Mouse (Mus musculus): ENCODE measurements around the gene Cog1. TPM values are rescaled to one million over a fixed set of nuclear protein-coding genes. Genes with fewer than 3 reads are reported as not detected.

The Cog1 gene
- polyA plus RNA-seq, 1 experiment from 2014 or later, result 32.4 TPM

DNA sequence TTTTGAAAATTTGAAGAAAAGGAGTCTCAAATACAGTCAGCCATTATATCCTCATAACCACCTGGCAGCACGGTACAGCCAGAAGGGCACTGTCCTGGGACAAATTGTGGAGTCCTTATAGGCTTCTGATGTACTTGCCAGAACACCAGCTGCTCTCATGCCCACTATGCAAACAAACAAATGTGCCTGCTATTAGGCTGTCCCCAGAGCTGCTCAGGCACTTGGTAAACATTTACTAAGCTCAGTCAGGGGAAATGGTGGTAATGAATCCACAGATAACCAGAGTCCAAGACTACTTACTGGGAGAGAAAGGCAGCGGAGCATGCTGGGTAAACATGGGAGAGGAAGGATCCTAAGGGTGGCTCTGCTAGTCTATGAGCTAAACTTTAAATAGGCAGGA lies 18.2 kb downstream of the Cog1 start:
- H3K27ac ChIP-seq (ENCODE audit: low read length), result no peak overlapping the region
- H3K4me2 ChIP-seq (ENCODE audit: low read length), result no peak overlapping the region
- H3K9ac ChIP-seq (ENCODE audit: low read depth, low read length), result no peak overlapping the region
- ATAC-seq, result no peak
- H3K4me1 ChIP-seq (ENCODE audit: control insufficient read depth, insufficient read depth, low read length), result no peaks in the 10 kb centered on the region
- H3K36me3 ChIP-seq (ENCODE audit: control insufficient read depth, insufficient read depth, low read length), result peaks cover 11% of the 10 kb centered on the region; the same call in 1 of the 2 replicates
- no peaks in the 10 kb centered on the region for H3K9me3 ChIP-seq (replicated peaks; ENCODE audit: control insufficient read depth, low read length, poor library complexity, severe bottlenecking)
- H3K27me3 ChIP-seq (ENCODE audit: control insufficient read depth, insufficient read depth, low read depth, low read length), result no peaks in the 10 kb centered on the region
- H3K4me3 ChIP-seq (ENCODE audit: low read depth, low read length), result no peak overlapping the region
- 65% methylated on average over 2 of the region's 2 CpGs for WGBS

DNA sequence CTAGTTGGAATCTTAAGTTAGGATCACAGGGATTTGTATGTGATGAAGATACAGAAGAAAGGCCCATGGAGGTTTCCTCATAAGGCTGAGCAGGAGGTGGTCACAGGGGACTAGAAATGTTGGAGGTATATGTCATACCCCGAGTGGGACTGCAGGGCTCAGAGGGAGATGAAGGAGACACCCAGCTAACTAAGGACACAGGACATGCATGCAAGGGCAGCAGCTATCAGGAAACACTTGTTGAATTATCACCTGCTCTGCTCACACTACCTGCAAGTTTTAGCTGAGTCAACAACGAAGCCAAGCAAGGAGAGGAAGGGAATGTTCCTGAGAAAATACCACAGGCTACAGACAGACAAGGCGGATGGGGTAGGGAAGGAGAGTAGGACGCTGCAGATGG lies 18.7 kb downstream of the Cog1 start:
- no peak overlapping the region for H3K4me3 ChIP-seq (ENCODE audit: low read depth, low read length)
- no peaks in the 10 kb centered on the region for H3K4me1 ChIP-seq (ENCODE audit: control insufficient read depth, insufficient read depth, low read length)
- ATAC-seq, result no peak
- no peak overlapping the region for H3K9ac ChIP-seq (ENCODE audit: low read depth, low read length)
- no peaks in the 10 kb centered on the region for H3K27me3 ChIP-seq (ENCODE audit: control insufficient read depth, insufficient read depth, low read depth, low read length)
- H3K36me3 ChIP-seq (ENCODE audit: control insufficient read depth, insufficient read depth, low read length), result peaks cover 11% of the 10 kb centered on the region; the same call in 1 of the 2 replicates
- WGBS, result 95% methylated on average over 4 of the region's 4 CpGs
- H3K9me3 ChIP-seq (replicated peaks; ENCODE audit: control insufficient read depth, low read length, poor library complexity, severe bottlenecking), result no peaks in the 10 kb centered on the region
- no peak overlapping the region for H3K4me2 ChIP-seq (ENCODE audit: low read length)
- H3K27ac ChIP-seq (ENCODE audit: low read length), result no peak overlapping the region

DNA sequence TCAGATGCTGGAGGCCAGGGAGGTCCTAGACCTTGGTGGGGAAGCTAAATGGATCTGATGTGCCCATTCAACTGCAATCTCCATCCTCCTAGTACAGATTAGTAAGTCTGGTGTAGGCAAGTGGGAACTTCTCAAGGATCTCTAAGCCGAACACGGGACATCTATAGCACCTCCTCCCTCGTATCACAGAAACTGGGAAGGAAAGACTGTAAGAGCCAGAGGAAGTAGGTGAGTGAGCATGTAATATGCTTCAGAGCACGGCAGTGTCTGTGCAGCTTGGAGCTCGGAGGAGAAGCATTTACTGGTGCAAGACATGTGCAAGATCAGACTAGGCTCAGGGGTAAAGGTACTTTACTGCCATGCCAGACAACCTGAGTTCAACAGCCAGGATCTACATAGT lies 19.9 kb downstream of the Cog1 start:
- WGBS, result 92% methylated on average over 5 of the region's 5 CpGs
- 0 out of 2 replicates have a peak, but pooled peaks cover 10% of the 10 kb centered on the region for H3K36me3 ChIP-seq (ENCODE audit: control insufficient read depth, insufficient read depth, low read length)
- H3K4me1 ChIP-seq (ENCODE audit: control insufficient read depth, insufficient read depth, low read length), result no peaks in the 10 kb centered on the region
- no peaks in the 10 kb centered on the region for H3K27me3 ChIP-seq (ENCODE audit: control insufficient read depth, insufficient read depth, low read depth, low read length)
- H3K9me3 ChIP-seq (replicated peaks; ENCODE audit: control insufficient read depth, low read length, poor library complexity, severe bottlenecking), result no peaks in the 10 kb centered on the region
- no peak for ATAC-seq
- no peak overlapping the region for H3K4me3 ChIP-seq (ENCODE audit: low read depth, low read length)
- H3K27ac ChIP-seq (ENCODE audit: low read length), result no peak overlapping the region
- H3K4me2 ChIP-seq (ENCODE audit: low read length), result no peak overlapping the region
- no peak overlapping the region for H3K9ac ChIP-seq (ENCODE audit: low read depth, low read length)

DNA sequence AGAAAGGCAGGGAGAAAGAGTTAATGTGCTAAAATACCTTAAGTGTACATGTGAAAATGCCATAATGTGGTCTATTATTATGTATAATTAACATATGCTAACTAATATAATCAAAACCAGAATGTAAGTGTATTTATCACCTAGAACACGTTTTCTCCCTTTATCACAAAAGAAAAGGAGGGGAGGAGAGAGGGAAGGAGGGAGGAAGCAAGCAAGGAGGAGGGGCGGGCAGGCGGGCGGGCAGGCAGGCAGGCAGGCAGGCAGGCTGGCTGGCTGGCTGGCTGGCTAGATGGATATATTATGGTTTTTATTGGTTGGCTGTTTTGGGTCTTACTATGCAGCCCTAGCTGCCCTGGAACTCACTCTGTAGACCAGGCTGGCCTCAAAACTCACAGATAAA lies 20.7 kb downstream of the Cog1 start:
- H3K9me3 ChIP-seq (replicated peaks; ENCODE audit: control insufficient read depth, low read length, poor library complexity, severe bottlenecking), result no peaks in the 10 kb centered on the region
- H3K9ac ChIP-seq (ENCODE audit: low read depth, low read length), result no peak overlapping the region
- 0 out of 2 replicates have a peak, but pooled peaks cover 8% of the 10 kb centered on the region for H3K36me3 ChIP-seq (ENCODE audit: control insufficient read depth, insufficient read depth, low read length)
- no peak overlapping the region for H3K4me2 ChIP-seq (ENCODE audit: low read length)
- H3K27me3 ChIP-seq (ENCODE audit: control insufficient read depth, insufficient read depth, low read depth, low read length), result no peaks in the 10 kb centered on the region
- H3K27ac ChIP-seq (ENCODE audit: low read length), result no peak overlapping the region
- 84% methylated on average over 4 of the region's 4 CpGs for WGBS
- no peak for ATAC-seq
- no peak overlapping the region for H3K4me3 ChIP-seq (ENCODE audit: low read depth, low read length)
- no peaks in the 10 kb centered on the region for H3K4me1 ChIP-seq (ENCODE audit: control insufficient read depth, insufficient read depth, low read length)

DNA sequence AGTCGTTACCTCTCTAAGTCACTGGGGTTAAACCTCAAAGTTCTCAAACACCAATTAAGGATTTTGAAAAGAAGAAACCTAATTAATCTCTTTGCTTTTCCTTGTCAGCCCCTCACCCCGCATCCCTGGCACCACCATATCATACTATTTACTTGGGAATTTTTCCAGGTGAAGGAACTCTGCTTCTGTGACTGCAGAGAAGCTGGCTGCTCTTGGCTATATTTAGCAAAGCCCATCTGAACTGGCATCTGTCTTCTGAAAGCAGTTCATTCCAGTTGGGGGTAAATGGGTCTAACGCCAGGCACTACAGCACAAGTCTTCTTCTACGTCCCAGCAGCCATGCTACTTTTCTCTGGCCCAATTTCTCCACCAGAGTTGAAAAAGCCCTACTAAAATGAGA lies 24.6 kb downstream of the Cog1 start:
- no peak overlapping the region for H3K9ac ChIP-seq (ENCODE audit: low read depth, low read length)
- H3K27me3 ChIP-seq (ENCODE audit: control insufficient read depth, insufficient read depth, low read depth, low read length), result no peaks in the 10 kb centered on the region
- whole genome bisulfite sequencing, result 96% methylated on average over 4 of the region's 4 CpGs
- H3K4me3 ChIP-seq (ENCODE audit: low read depth, low read length), result no peak overlapping the region
- no peak for ATAC-seq
- peaks cover 4% of the 10 kb centered on the region; the same call in 1 of the 2 replicates for H3K4me1 ChIP-seq (ENCODE audit: control insufficient read depth, insufficient read depth, low read length)
- H3K36me3 ChIP-seq (ENCODE audit: control insufficient read depth, insufficient read depth, low read length), result 0 out of 2 replicates have a peak, but pooled peaks cover 11% of the 10 kb centered on the region
- no peaks in the 10 kb centered on the region for H3K9me3 ChIP-seq (replicated peaks; ENCODE audit: control insufficient read depth, low read length, poor library complexity, severe bottlenecking)
- H3K4me2 ChIP-seq (ENCODE audit: low read length), result no peak overlapping the region
- no peak overlapping the region for H3K27ac ChIP-seq (ENCODE audit: low read length)

DNA sequence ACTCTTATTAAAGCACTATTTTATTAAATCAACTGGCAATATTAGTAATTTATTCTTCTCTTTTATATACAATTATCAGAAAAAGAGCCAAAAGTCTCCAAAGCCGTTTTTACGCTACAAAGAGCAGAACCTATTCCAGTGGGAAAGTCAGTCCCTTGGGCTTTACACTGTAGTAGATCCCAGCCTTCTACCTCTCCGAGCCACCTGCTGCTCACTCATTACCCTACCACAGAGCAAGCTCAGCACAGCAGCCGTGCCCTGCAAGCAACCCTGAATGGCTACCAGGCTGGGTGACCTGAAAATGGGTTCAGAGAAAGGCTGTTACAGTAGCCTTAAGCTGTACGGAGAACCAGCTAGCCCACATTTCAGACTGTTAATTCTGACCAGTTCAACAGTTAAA lies 25.6 kb downstream of the Cog1 start:
- no peaks in the 10 kb centered on the region for H3K27me3 ChIP-seq (ENCODE audit: control insufficient read depth, insufficient read depth, low read depth, low read length)
- H3K27ac ChIP-seq (ENCODE audit: low read length), result no peak overlapping the region
- no peak overlapping the region for H3K4me2 ChIP-seq (ENCODE audit: low read length)
- no peak overlapping the region for H3K9ac ChIP-seq (ENCODE audit: low read depth, low read length)
- peaks cover 6% of the 10 kb centered on the region for H3K4me1 ChIP-seq (ENCODE audit: control insufficient read depth, insufficient read depth, low read length)
- 87% methylated on average over 5 of the region's 5 CpGs for WGBS
- H3K4me3 ChIP-seq (ENCODE audit: low read depth, low read length), result no peak overlapping the region
- no peak for ATAC-seq
- no peaks in the 10 kb centered on the region for H3K9me3 ChIP-seq (replicated peaks; ENCODE audit: control insufficient read depth, low read length, poor library complexity, severe bottlenecking)
- 0 out of 2 replicates have a peak, but pooled peaks cover 11% of the 10 kb centered on the region for H3K36me3 ChIP-seq (ENCODE audit: control insufficient read depth, insufficient read depth, low read length)

DNA sequence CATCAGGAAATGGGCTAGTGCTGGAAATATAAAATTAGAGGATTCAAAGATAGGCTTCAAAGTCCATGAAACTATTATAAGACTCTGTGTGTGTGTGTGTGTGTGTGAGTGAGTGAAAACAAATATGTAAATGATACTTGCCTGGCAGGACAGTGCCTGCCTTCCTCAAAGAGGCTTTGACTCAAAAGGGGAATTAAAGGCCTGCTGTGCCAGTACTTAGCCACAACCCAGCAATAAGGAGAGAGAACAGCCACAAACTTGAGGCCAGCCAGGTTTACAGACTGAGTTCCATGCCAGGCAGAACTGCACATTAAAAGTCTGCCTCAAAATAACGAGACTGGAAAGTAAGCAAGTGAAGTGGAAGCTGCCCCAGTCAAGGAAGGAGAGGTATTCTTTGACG lies 27.9 kb downstream of the Cog1 start:
- Histone ChIP-seq H3K36me3 (ENCODE audit: control insufficient read depth, insufficient read depth, low read length) (0 out of 2 replicates have a peak, but pooled peaks cover 6% of the 10 kb centered on the region), H3K4me3 (ENCODE audit: low read depth, low read length) (no peak overlapping the region), H3K9me3 (replicated peaks; ENCODE audit: control insufficient read depth, low read length, poor library complexity, severe bottlenecking) (no peaks in the 10 kb centered on the region), H3K9ac (ENCODE audit: low read depth, low read length) (no peak overlapping the region), H3K27me3 (ENCODE audit: control insufficient read depth, insufficient read depth, low read depth, low read length) (no peaks in the 10 kb centered on the region), H3K4me1 (ENCODE audit: control insufficient read depth, insufficient read depth, low read length) (peaks cover 15% of the 10 kb centered on the region), H3K27ac (ENCODE audit: low read length) (no peak overlapping the region), H3K4me2 (ENCODE audit: low read length) (no peak overlapping the region)
- ATAC-seq, result no peak
- 82% methylated on average over 2 of the region's 2 CpGs for WGBS

DNA sequence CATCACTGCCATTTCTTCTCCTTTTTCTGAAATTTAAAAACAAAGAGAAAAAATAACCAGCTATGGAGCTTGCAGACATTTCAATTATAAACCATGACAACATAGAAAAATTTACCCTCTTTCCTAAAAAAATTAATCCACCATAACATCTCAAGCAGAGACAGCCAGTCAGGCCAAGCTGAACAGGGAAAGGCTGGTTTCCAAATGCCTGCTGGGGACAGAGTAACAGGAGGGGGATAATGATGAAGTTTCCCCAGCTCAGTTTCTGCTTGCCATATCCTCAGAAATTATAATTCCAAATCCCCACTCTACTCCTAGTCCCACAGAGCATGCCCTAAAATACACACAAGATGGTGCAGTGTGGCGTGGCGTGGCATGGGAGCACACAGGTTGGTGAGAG lies 28.4 kb downstream of the Cog1 start:
- 89% methylated on average over 2 of the region's 2 CpGs for WGBS
- H3K9me3 ChIP-seq (replicated peaks; ENCODE audit: control insufficient read depth, low read length, poor library complexity, severe bottlenecking), result no peaks in the 10 kb centered on the region
- peaks cover 19% of the 10 kb centered on the region for H3K4me1 ChIP-seq (ENCODE audit: control insufficient read depth, insufficient read depth, low read length)
- no peak overlapping the region for H3K27ac ChIP-seq (ENCODE audit: low read length)
- no peak for ATAC-seq
- H3K4me2 ChIP-seq (ENCODE audit: low read length), result no peak overlapping the region
- no peaks in the 10 kb centered on the region for H3K27me3 ChIP-seq (ENCODE audit: control insufficient read depth, insufficient read depth, low read depth, low read length)
- 0 out of 2 replicates have a peak, but pooled peaks cover 6% of the 10 kb centered on the region for H3K36me3 ChIP-seq (ENCODE audit: control insufficient read depth, insufficient read depth, low read length)
- no peak overlapping the region for H3K9ac ChIP-seq (ENCODE audit: low read depth, low read length)
- no peak overlapping the region for H3K4me3 ChIP-seq (ENCODE audit: low read depth, low read length)

DNA sequence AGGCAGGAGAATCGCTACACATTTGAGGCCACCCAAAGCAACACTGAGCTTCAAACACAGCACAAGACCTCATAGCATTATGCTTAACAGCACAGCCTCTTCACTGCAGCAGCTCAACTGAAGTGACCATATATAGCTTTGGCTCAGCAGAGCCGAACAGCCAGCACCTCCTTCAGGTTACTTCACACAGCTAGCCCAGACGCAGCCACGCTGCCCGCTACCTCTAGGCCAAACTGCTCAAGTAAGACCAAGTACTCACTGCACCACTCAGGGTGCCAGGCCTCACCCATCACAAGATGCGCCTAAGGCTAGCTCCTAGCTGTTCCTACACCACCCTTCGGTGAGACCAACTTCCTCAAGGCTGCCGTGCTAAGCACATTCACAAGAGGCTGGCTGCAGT lies 29.4 kb downstream of the Cog1 start:
- Histone ChIP-seq H3K9ac (ENCODE audit: low read depth, low read length) (no peak overlapping the region), H3K36me3 (ENCODE audit: control insufficient read depth, insufficient read depth, low read length) (0 out of 2 replicates have a peak, but pooled peaks cover 3% of the 10 kb centered on the region), H3K4me1 (ENCODE audit: control insufficient read depth, insufficient read depth, low read length) (peaks cover 27% of the 10 kb centered on the region), H3K9me3 (replicated peaks; ENCODE audit: control insufficient read depth, low read length, poor library complexity, severe bottlenecking) (no peaks in the 10 kb centered on the region), H3K27ac (ENCODE audit: low read length) (no peak overlapping the region), H3K4me2 (ENCODE audit: low read length) (no peak overlapping the region), H3K4me3 (ENCODE audit: low read depth, low read length) (no peak overlapping the region), H3K27me3 (ENCODE audit: control insufficient read depth, insufficient read depth, low read depth, low read length) (no peaks in the 10 kb centered on the region)
- 89% methylated on average over 8 of the region's 8 CpGs for WGBS
- ATAC-seq, result no peak
